ENCODE assay signal across 1 mouse cellular context in the genomic region with DNA sequence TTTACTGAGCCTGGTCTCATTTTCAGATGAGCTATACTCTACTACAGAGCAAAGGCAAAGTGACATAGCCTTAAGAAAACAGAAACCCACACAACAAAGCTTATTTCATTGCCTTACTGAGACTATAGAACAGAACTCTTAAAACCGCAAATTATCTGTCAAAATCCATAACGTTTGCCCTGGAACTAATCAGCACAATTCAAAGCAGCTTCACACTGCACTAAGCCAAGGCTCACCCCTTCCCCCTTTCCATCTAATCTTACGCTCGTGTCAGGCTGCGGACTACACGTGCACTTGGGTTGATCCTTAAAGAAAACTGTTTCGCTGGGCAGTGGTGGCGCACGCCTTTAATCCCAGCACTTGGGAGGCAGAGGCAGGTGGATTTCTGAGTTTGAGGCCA.
TF ChIP-seq lines count a peak whose summit lies in the region.

No protein-coding gene starts in this region.

TF ChIP-seq in MEL, 35 proteins besides CTCF, POLR2A, EP300 and RAD21:
- TF ChIP-seq ZNF384 (IDR thresholded peaks at IDR 0.05; ENCODE audit: low read depth, low read length) = no peak
- TF ChIP-seq ZKSCAN1 (IDR thresholded peaks at IDR 0.05; ENCODE audit: low read depth, low read length) = no peak
- TF ChIP-seq TBP (IDR thresholded peaks at IDR 0.05; ENCODE audit: low read depth, low read length) = 0 out of 2 replicates have a peak, but pooled peaks have one; percentile 44
- no peak for TF ChIP-seq POLR2AphosphoS5 (IDR thresholded peaks at IDR 0.05; ENCODE audit: borderline replicate concordance, low read depth, low read length)
- TF ChIP-seq GABPA (IDR thresholded peaks at IDR 0.05; ENCODE audit: low read depth, low read length) = no peak
- TF ChIP-seq KAT2A (conservative IDR thresholded peaks at IDR 0.05; ENCODE audit: low read depth, low read length) = 0 out of 2 replicates have a peak, but pooled peaks have one; percentile 13
- no peak for TF ChIP-seq USF1 (IDR thresholded peaks at IDR 0.05; ENCODE audit: low read depth, low read length)
- no peak for TF ChIP-seq JUND (IDR thresholded peaks at IDR 0.05; ENCODE audit: low read depth, low read length)
- no peak for TF ChIP-seq MEF2A (IDR thresholded peaks at IDR 0.05; ENCODE audit: extremely low read depth, insufficient replicate concordance, low read depth, low read length, poor library complexity, severe bottlenecking)
- peak; percentile 78 for TF ChIP-seq SIN3A (IDR thresholded peaks at IDR 0.05; ENCODE audit: low read length)
- no peak for TF ChIP-seq MAFK (IDR thresholded peaks at IDR 0.05; ENCODE audit: borderline replicate concordance, low read depth, low read length)
- TF ChIP-seq TAL1 (IDR thresholded peaks at IDR 0.05; ENCODE audit: low read length) = peak; percentile 71
- TF ChIP-seq TCF12 (IDR thresholded peaks at IDR 0.05; ENCODE audit: low read depth, low read length) = peak; percentile 81
- TF ChIP-seq MYC (IDR thresholded peaks at IDR 0.05; ENCODE audit: low read depth, low read length) = peak; percentile 93
- TF ChIP-seq MXI1 (IDR thresholded peaks at IDR 0.05; ENCODE audit: low read depth, low read length) = peak; percentile 90
- TF ChIP-seq BHLHE40 (IDR thresholded peaks at IDR 0.05; ENCODE audit: borderline replicate concordance, low read depth, low read length) = peak; percentile 97
- TF ChIP-seq MAZ (IDR thresholded peaks at IDR 0.05; ENCODE audit: low read depth, low read length) = no peak
- no peak for TF ChIP-seq USF2 (IDR thresholded peaks at IDR 0.05; ENCODE audit: borderline replicate concordance in 1 of 2, insufficient read depth in 1 of 2, low read depth in 1 of 2, low read length in 2 of 2)
- peak; percentile 93 for TF ChIP-seq MAX (IDR thresholded peaks at IDR 0.05; ENCODE audit: low read length)
- 0 out of 2 replicates have a peak, but pooled peaks have one; percentile 21 for TF ChIP-seq E2F4 (IDR thresholded peaks at IDR 0.05; ENCODE audit: borderline replicate concordance, low read depth, low read length)
- TF ChIP-seq MYB (IDR thresholded peaks at IDR 0.05; ENCODE audit: low read depth, low read length) = no peak
- TF ChIP-seq ETS1 (IDR thresholded peaks at IDR 0.05; ENCODE audit: low read depth, low read length) = peak; percentile 89
- TF ChIP-seq RCOR1 (IDR thresholded peaks at IDR 0.05; ENCODE audit: low read depth, low read length) = peak; percentile 81
- no peak for TF ChIP-seq POLR2AphosphoS2 (IDR thresholded peaks at IDR 0.05; ENCODE audit: low read length)
- TF ChIP-seq GATA1 (IDR thresholded peaks at IDR 0.05; ENCODE audit: low read depth, low read length) = peak; percentile 86
- TF ChIP-seq CHD1 (IDR thresholded peaks at IDR 0.05; ENCODE audit: low read depth, low read length) = no peak
- TF ChIP-seq NELFE (IDR thresholded peaks at IDR 0.05; ENCODE audit: low read depth, low read length) = peak; percentile 18; the same call in 1 of the 2 replicates
- no peak for TF ChIP-seq ZC3H11A (IDR thresholded peaks at IDR 0.05; ENCODE audit: low read depth, low read length)
TF ChIP-seq in MEL: peak in this region for 14.
